20 mouse cellular contexts compared by ENCODE assay signal in genomic region chr11:9666648-9667255, GRCm38 (mm10).
A peak's percentile ranks its signal among the peaks of the same experiment; 100 is the strongest.
DNase-seq lines count a peak whose midpoint lies in the region; ATAC-seq and TF ChIP-seq lines count a peak whose summit lies in the region.
"Had no signal": no experiment of that assay in that cellular context is flagged by ENCODE, and none has a peak within 500 bp of the region (broad histone marks: within the 10 kb centered on the region; RNA-seq: fewer than 3 reads in every experiment).

No protein-coding gene starts in this region.

- peak overlapping the region; percentile 74 for H3K27ac ChIP-seq in heart, embryonic 13.5 days (replicated peaks)
- no peak overlapping the region for H3K27ac ChIP-seq in heart, postnatal 0 days (ENCODE audit: low read depth)
- no peak overlapping the region for H3K27ac ChIP-seq in kidney, adult 2 months (ENCODE audit: insufficient read depth, low read depth, low read length)
- H3K27ac ChIP-seq: embryonic facial prominence, embryonic 12.5 days; forebrain, embryonic 15.5 days; hindbrain, embryonic 10.5 days; hindbrain, embryonic 14.5 days had no signal

- no peak overlapping the region for H3K9ac ChIP-seq in heart, embryonic 13.5 days
- H3K9ac ChIP-seq in heart, postnatal 0 days (replicated peaks; ENCODE audit: low read depth, low read length), result no peak overlapping the region
- H3K9ac ChIP-seq: embryonic facial prominence, embryonic 12.5 days; forebrain, embryonic 15.5 days; hindbrain, embryonic 14.5 days had no signal

- no peaks in the 10 kb centered on the region for H3K9me3 ChIP-seq in heart, embryonic 13.5 days
- no peaks in the 10 kb centered on the region for H3K9me3 ChIP-seq in heart, postnatal 0 days (replicated peaks; ENCODE audit: control insufficient read depth, low read length)
- H3K9me3 ChIP-seq: embryonic facial prominence, embryonic 12.5 days; forebrain, embryonic 15.5 days; hindbrain, embryonic 10.5 days had no signal

- no peaks in the 10 kb centered on the region for H3K27me3 ChIP-seq in heart, embryonic 13.5 days (replicated peaks)
- no peaks in the 10 kb centered on the region for H3K27me3 ChIP-seq in heart, postnatal 0 days (ENCODE audit: control insufficient read depth, insufficient read depth, low read length)
- no peaks in the 10 kb centered on the region for H3K27me3 ChIP-seq in kidney, adult 2 months (replicated peaks; ENCODE audit: control insufficient read depth, insufficient read depth, low read length)
- H3K27me3 ChIP-seq: CH12.LX; embryonic facial prominence, embryonic 12.5 days; forebrain, embryonic 15.5 days had no signal

- no peak for TF ChIP-seq EP300 in heart, postnatal 0 days (IDR thresholded peaks at IDR 0.05; ENCODE audit: low read depth)

- WGBS in heart, embryonic 13.5 days, result 52% methylated on average over 3 of the region's 3 CpGs
- WGBS in heart, postnatal 0 days, result 48% methylated on average over 3 of the region's 3 CpGs
- 50% methylated on average over 3 of the region's 3 CpGs for WGBS in lung, adult 2 months
- WGBS in kidney, adult 2 months, result 81% methylated on average over 3 of the region's 3 CpGs

- no peak for ATAC-seq in heart, embryonic 13.5 days (ENCODE audit: extremely low read depth, insufficient number of reproducible peaks, low FRiP score, low TSS enrichment)
- ATAC-seq in heart, postnatal 0 days (ENCODE audit: insufficient read depth, low read depth), result 0 out of 2 replicates have a peak, but pooled peaks have one; percentile 39
- ATAC-seq: activated CD4-positive, CD25-positive, alpha-beta regulatory T cell, adult 4 months; forebrain, embryonic 15.5 days; Patski had no signal

- DNase-seq in heart, postnatal 36 days, result no peak
- peak; percentile 27 for DNase-seq in heart, postnatal 0 days (ENCODE audit: low spot score)
- DNase-seq in heart, postnatal 4 days, result no peak
- DNase-seq in lung, postnatal 36 days, result peak; percentile 12
- no peak for DNase-seq in lung, adult 2 months
- DNase-seq in kidney, adult 2 months, result no peak
- DNase-seq: adrenal gland, postnatal 14 days; cerebellum, adult 11-12 months; cerebellum, adult 9-10 months; cerebellum, postnatal 25 days; gastrocnemius, postnatal 10 days; kidney, adult 18-20 months had no signal

- TF ChIP-seq CTCF in heart, postnatal 0 days (IDR thresholded peaks at IDR 0.05; ENCODE audit: low read depth), result no peak
- TF ChIP-seq CTCF in lung, adult 2 months (IDR thresholded peaks at IDR 0.05; ENCODE audit: insufficient read depth, low read length), result no peak
- no peak for TF ChIP-seq CTCF in kidney, adult 2 months (conservative IDR thresholded peaks at IDR 0.05; ENCODE audit: insufficient read depth, insufficient read length, low read depth, low read length)

- H3K36me3 ChIP-seq in heart, embryonic 13.5 days, result no peaks in the 10 kb centered on the region
- H3K36me3 ChIP-seq in heart, postnatal 0 days (replicated peaks; ENCODE audit: control insufficient read depth, insufficient read depth, low read length), result no peaks in the 10 kb centered on the region
- H3K36me3 ChIP-seq in kidney, adult 2 months (ENCODE audit: control insufficient read depth, insufficient read depth, low read length), result no peaks in the 10 kb centered on the region
- H3K36me3 ChIP-seq: embryonic facial prominence, embryonic 12.5 days; forebrain, embryonic 15.5 days; hindbrain, embryonic 10.5 days had no signal

- no peak overlapping the region for H3K4me2 ChIP-seq in heart, embryonic 13.5 days
- H3K4me2 ChIP-seq in heart, postnatal 0 days (ENCODE audit: low read depth, low read length), result no peak overlapping the region
- H3K4me2 ChIP-seq: embryonic facial prominence, embryonic 12.5 days; forebrain, embryonic 15.5 days; hindbrain, embryonic 14.5 days had no signal

- no peak overlapping the region for H3K4me3 ChIP-seq in heart, embryonic 13.5 days
- H3K4me3 ChIP-seq in heart, postnatal 0 days (ENCODE audit: low read depth, low read length), result no peak overlapping the region
- H3K4me3 ChIP-seq in lung, adult 2 months (replicated peaks; ENCODE audit: extremely low read depth, low read depth, low read length), result no peak overlapping the region
- H3K4me3 ChIP-seq in kidney, adult 2 months (ENCODE audit: insufficient read depth, low read depth, low read length), result no peak overlapping the region
- H3K4me3 ChIP-seq: embryonic facial prominence, embryonic 12.5 days; forebrain, embryonic 15.5 days; hindbrain, embryonic 10.5 days had no signal

- H3K4me1 ChIP-seq in heart, embryonic 13.5 days, result no peaks in the 10 kb centered on the region
- H3K4me1 ChIP-seq in heart, postnatal 0 days (ENCODE audit: control insufficient read depth, insufficient read depth), result no peaks in the 10 kb centered on the region
- H3K4me1 ChIP-seq in lung, adult 2 months (ENCODE audit: control insufficient read depth, insufficient read depth, low read length), result no peaks in the 10 kb centered on the region
- no peaks in the 10 kb centered on the region for H3K4me1 ChIP-seq in kidney, adult 2 months (ENCODE audit: control insufficient read depth, insufficient read depth, low read length)
- H3K4me1 ChIP-seq: embryonic facial prominence, embryonic 12.5 days; forebrain, embryonic 15.5 days; hindbrain, embryonic 10.5 days had no signal

- intact Hi-C loops in heart, postnatal 36 days (cut with DNase I), result no loop called here

- no peak for TF ChIP-seq POLR2A in lung, adult 2 months (IDR thresholded peaks at IDR 0.05; ENCODE audit: borderline replicate concordance, extremely low read depth, low read depth, low read length)
- TF ChIP-seq POLR2A in kidney, adult 2 months (IDR thresholded peaks at IDR 0.05; ENCODE audit: low read depth, low read length), result no peak

Comparison
In these comparisons a context has a peak if more than half of its experiments do, and no peak if none do; other contexts are left out.
1. DNase-seq: peak in heart, postnatal 0 days (single experiment) and lung, postnatal 36 days (single experiment); none in heart, postnatal 36 days (0 of 2), heart, postnatal 4 days (single experiment), lung, adult 2 months (single experiment) and kidney, adult 2 months (single experiment).